Mouse (Mus musculus): ENCODE data around the gene Smoc1. TPM values are rescaled to one million over a fixed set of nuclear protein-coding genes. Genes with fewer than 3 reads are reported as not detected.
A peak's percentile ranks its signal among the peaks of the same experiment; 100 is the strongest.

Gene Smoc1
- polyA plus RNA-seq, 1 experiment from 2014 or later = 19.0 TPM

GRCm38 (mm10) chr12:80995326-80995725, 31.3 kb upstream of the Smoc1 start:
- ATAC-seq (ENCODE audit: low FRiP score) (no peak), DNase-seq (ENCODE audit: low spot score, missing footprints) (no peak)
- Histone ChIP-seq H3K4me2 (no peak overlapping the region), H3K4me3 (ENCODE audit: low read depth, low read length) (no peak overlapping the region), H3K27ac (ENCODE audit: low read depth, low read length) (no peak overlapping the region), H3K36me3 (ENCODE audit: control insufficient read depth, insufficient read depth, low read length) (no peaks in the 10 kb centered on the region), H3K27me3 (ENCODE audit: control insufficient read depth, insufficient read depth, low read length) (no peaks in the 10 kb centered on the region), H3K9ac (ENCODE audit: low read length) (no peak overlapping the region), H3K4me1 (ENCODE audit: control insufficient read depth, insufficient read depth, low read length) (peaks cover 21% of the 10 kb centered on the region), H3K9me3 (ENCODE audit: control insufficient read depth, low read length) (peaks cover 3% of the 10 kb centered on the region; the same call in 1 of the 2 replicates)
- WGBS = 88% methylated on average over 4 of the region's 4 CpGs

DNA sequence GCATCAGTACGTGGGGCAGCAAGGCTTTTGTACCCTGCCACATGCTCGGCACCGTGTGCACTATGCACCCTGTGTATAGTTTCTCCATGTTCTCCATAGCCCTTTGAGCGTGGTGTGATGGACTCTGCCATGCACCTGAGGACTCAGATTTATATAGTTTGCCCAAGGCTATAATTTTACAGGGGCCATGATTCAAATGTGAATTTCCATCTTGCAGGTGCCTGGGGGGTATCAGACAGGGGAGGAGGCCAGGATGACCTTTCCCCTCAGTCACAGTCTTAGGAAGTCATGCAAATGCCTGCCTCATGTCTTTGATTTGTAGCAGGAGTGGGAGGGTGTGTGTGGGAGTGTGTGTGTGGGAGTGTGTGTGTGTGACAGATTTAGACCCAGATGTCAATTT, 29.0 kb upstream of the Smoc1 start:
- no peak for ATAC-seq (ENCODE audit: low FRiP score)
- Histone ChIP-seq H3K9ac (ENCODE audit: low read length) (no peak overlapping the region), H3K4me1 (ENCODE audit: control insufficient read depth, insufficient read depth, low read length) (peaks cover 18% of the 10 kb centered on the region), H3K9me3 (ENCODE audit: control insufficient read depth, low read length) (peaks cover 3% of the 10 kb centered on the region; the same call in 1 of the 2 replicates), H3K27me3 (ENCODE audit: control insufficient read depth, insufficient read depth, low read length) (no peaks in the 10 kb centered on the region), H3K4me2 (no peak overlapping the region), H3K36me3 (ENCODE audit: control insufficient read depth, insufficient read depth, low read length) (no peaks in the 10 kb centered on the region), H3K4me3 (ENCODE audit: low read depth, low read length) (no peak overlapping the region), H3K27ac (ENCODE audit: low read depth, low read length) (no peak overlapping the region)
- WGBS = 76% methylated on average over 4 of the region's 4 CpGs
- peak; percentile 86 for DNase-seq (ENCODE audit: low spot score, missing footprints)

- H3K27me3 ChIP-seq (ENCODE audit: control insufficient read depth, insufficient read depth, low read length) = no peaks in the 10 kb centered on the region
- peak; percentile 97 for DNase-seq (ENCODE audit: low spot score, missing footprints)
- WGBS = 2% methylated on average over 33 of the region's 33 CpGs
- peak overlapping the region; percentile 62 for H3K27ac ChIP-seq (ENCODE audit: low read depth, low read length)
- ATAC-seq (ENCODE audit: low FRiP score) = peak; percentile 90
- 0 out of 2 replicates have a peak, but pooled peaks cover 3% of the 10 kb centered on the region for H3K9me3 ChIP-seq (ENCODE audit: control insufficient read depth, low read length)
- H3K36me3 ChIP-seq (ENCODE audit: control insufficient read depth, insufficient read depth, low read length) = no peaks in the 10 kb centered on the region
- peak overlapping the region; percentile 12; the same call in 1 of the 2 replicates for H3K4me3 ChIP-seq (ENCODE audit: low read depth, low read length)
- H3K4me1 ChIP-seq (ENCODE audit: control insufficient read depth, insufficient read depth, low read length) = peaks cover 22% of the 10 kb centered on the region
- H3K4me2 ChIP-seq = peak overlapping the region; percentile 38
- peak overlapping the region; percentile 50; the same call in 1 of the 2 replicates for H3K9ac ChIP-seq (ENCODE audit: low read length)
Observed at GRCm38 (mm10) chr12:80998528-80999221, 27.9 kb upstream of the Smoc1 start.

- no peak overlapping the region for H3K4me2 ChIP-seq
- no peaks in the 10 kb centered on the region for H3K9me3 ChIP-seq (ENCODE audit: control insufficient read depth, low read length)
- H3K27ac ChIP-seq (ENCODE audit: low read depth, low read length) = no peak overlapping the region
- peaks cover 22% of the 10 kb centered on the region for H3K4me1 ChIP-seq (ENCODE audit: control insufficient read depth, insufficient read depth, low read length)
- no peaks in the 10 kb centered on the region for H3K36me3 ChIP-seq (ENCODE audit: control insufficient read depth, insufficient read depth, low read length)
- no peak overlapping the region for H3K4me3 ChIP-seq (ENCODE audit: low read depth, low read length)
- 85% methylated on average over 4 of the region's 4 CpGs for WGBS
- no peak overlapping the region for H3K9ac ChIP-seq (ENCODE audit: low read length)
- DNase-seq (ENCODE audit: low spot score, missing footprints) (no peak), ATAC-seq (ENCODE audit: low FRiP score) (no peak)
- H3K27me3 ChIP-seq (ENCODE audit: control insufficient read depth, insufficient read depth, low read length) = no peaks in the 10 kb centered on the region
Observed at GRCm38 (mm10) chr12:81000924-81001323, 25.7 kb upstream of the Smoc1 start.

- no peak overlapping the region for H3K4me2 ChIP-seq
Observed at GRCm38 (mm10) chr12:81002841-81003635, 23.6 kb upstream of the Smoc1 start.

GRCm38 (mm10) chr12:81009813-81010212, 16.8 kb upstream of the Smoc1 start:
- H3K4me2 ChIP-seq = peak overlapping the region; percentile 10; the same call in 1 of the 2 replicates
- peaks cover 16% of the 10 kb centered on the region for H3K4me1 ChIP-seq (ENCODE audit: control insufficient read depth, insufficient read depth, low read length)
- DNase-seq (ENCODE audit: low spot score, missing footprints) (no peak), ATAC-seq (ENCODE audit: low FRiP score) (peak; percentile 86)
- no peaks in the 10 kb centered on the region for H3K9me3 ChIP-seq (ENCODE audit: control insufficient read depth, low read length)
- 3% methylated on average over 3 of the region's 3 CpGs for WGBS
- H3K4me3 ChIP-seq (ENCODE audit: low read depth, low read length) = no peak overlapping the region
- no peaks in the 10 kb centered on the region for H3K27me3 ChIP-seq (ENCODE audit: control insufficient read depth, insufficient read depth, low read length)
- H3K36me3 ChIP-seq (ENCODE audit: control insufficient read depth, insufficient read depth, low read length) = no peaks in the 10 kb centered on the region
- H3K9ac ChIP-seq (ENCODE audit: low read length) = peak overlapping the region; percentile 54
- H3K27ac ChIP-seq (ENCODE audit: low read depth, low read length) = peak overlapping the region; percentile 27; the same call in 1 of the 2 replicates

More at GRCm38 (mm10) chr12:81002841-81003635, 23.6 kb upstream of the Smoc1 start:
- no peaks in the 10 kb centered on the region for H3K36me3 ChIP-seq (ENCODE audit: control insufficient read depth, insufficient read depth, low read length)
- H3K9ac ChIP-seq (ENCODE audit: low read length) = no peak overlapping the region
- peaks cover 20% of the 10 kb centered on the region for H3K4me1 ChIP-seq (ENCODE audit: control insufficient read depth, insufficient read depth, low read length)
- ATAC-seq (ENCODE audit: low FRiP score) (no peak), DNase-seq (ENCODE audit: low spot score, missing footprints) (no peak)
- H3K9me3 ChIP-seq (ENCODE audit: control insufficient read depth, low read length) = no peaks in the 10 kb centered on the region
- no peak overlapping the region for H3K4me3 ChIP-seq (ENCODE audit: low read depth, low read length)
- H3K27me3 ChIP-seq (ENCODE audit: control insufficient read depth, insufficient read depth, low read length) = no peaks in the 10 kb centered on the region
- 26% methylated on average over 13 of the region's 13 CpGs for WGBS
- no peak overlapping the region for H3K27ac ChIP-seq (ENCODE audit: low read depth, low read length)

DNA sequence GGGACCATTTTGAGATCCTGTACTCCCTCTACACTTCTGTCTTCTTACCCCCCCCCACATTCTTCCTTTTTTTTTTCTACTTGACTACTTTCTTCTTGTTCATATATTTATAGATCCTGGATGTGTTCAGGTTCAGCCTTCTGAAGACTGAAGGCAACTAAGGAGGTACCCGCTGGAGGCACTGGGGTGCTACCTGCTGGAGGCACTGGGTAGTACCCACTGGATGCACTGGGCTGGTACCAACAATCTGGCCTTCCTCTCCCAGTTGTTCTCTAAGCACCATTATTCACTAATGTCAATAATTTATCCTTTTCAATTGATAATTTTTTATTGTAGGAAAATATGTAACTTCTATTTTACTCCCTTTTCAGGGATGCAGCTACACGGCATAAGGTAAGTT, 14.6 kb upstream of the Smoc1 start:
- ATAC-seq (ENCODE audit: low FRiP score) = no peak
- no peak for DNase-seq (ENCODE audit: low spot score, missing footprints)
- no peak overlapping the region for H3K27ac ChIP-seq (ENCODE audit: low read depth, low read length)
- H3K4me1 ChIP-seq (ENCODE audit: control insufficient read depth, insufficient read depth, low read length) = peaks cover 16% of the 10 kb centered on the region
- H3K27me3 ChIP-seq (ENCODE audit: control insufficient read depth, insufficient read depth, low read length) = no peaks in the 10 kb centered on the region
- H3K4me2 ChIP-seq = no peak overlapping the region
- 94% methylated on average over 2 of the region's 2 CpGs for WGBS
- H3K4me3 ChIP-seq (ENCODE audit: low read depth, low read length) = no peak overlapping the region
- no peaks in the 10 kb centered on the region for H3K36me3 ChIP-seq (ENCODE audit: control insufficient read depth, insufficient read depth, low read length)
- no peak overlapping the region for H3K9ac ChIP-seq (ENCODE audit: low read length)
- H3K9me3 ChIP-seq (ENCODE audit: control insufficient read depth, low read length) = no peaks in the 10 kb centered on the region

DNA sequence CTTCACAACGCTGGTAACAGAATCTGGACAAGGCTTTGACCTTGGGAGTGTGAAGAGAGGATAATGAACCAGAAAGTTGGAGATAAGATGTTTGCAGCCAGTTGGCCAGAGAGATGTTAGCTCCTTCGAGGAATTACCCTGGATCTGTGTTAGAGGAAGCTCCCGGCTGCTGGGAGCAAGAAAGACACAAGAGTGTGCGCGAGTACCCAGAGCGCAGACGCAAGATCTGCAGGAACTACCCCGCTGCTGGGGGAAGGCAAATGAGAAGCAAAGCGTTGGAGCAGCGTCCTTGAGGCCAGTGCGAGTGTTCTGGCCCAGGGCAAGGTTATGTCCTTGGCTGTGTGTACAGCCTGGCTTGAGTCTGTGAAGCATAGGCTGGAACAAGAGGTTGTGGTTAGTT, 13.1 kb upstream of the Smoc1 start:
- no peaks in the 10 kb centered on the region for H3K27me3 ChIP-seq (ENCODE audit: control insufficient read depth, insufficient read depth, low read length)
- no peaks in the 10 kb centered on the region for H3K36me3 ChIP-seq (ENCODE audit: control insufficient read depth, insufficient read depth, low read length)
- H3K27ac ChIP-seq (ENCODE audit: low read depth, low read length) = no peak overlapping the region
- H3K4me1 ChIP-seq (ENCODE audit: control insufficient read depth, insufficient read depth, low read length) = peaks cover 16% of the 10 kb centered on the region
- ATAC-seq (ENCODE audit: low FRiP score) = no peak
- no peak overlapping the region for H3K4me2 ChIP-seq
- 81% methylated on average over 11 of the region's 11 CpGs for WGBS
- no peak for DNase-seq (ENCODE audit: low spot score, missing footprints)
- H3K4me3 ChIP-seq (ENCODE audit: low read depth, low read length) = no peak overlapping the region
- no peaks in the 10 kb centered on the region for H3K9me3 ChIP-seq (ENCODE audit: control insufficient read depth, low read length)
- H3K9ac ChIP-seq (ENCODE audit: low read length) = no peak overlapping the region

DNA sequence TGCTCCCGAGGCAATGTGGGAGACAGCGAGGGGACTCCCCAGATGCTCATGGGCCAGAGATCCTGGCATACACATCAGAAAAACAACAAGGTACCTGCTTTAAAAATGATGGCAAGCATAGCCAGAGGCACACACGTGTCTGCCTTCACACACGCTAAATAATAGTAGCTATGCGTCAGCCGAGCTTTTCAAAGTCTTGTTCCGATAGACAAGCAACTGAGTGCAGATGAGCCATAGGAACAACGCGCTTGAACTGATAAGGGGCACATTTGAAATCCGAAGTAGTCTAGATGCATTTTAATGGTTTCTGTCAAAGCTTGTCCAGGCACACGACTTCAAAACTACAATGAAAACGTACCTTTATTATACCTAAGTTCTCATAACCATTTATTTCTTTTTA, 9.0 kb upstream of the Smoc1 start:
- no peak for DNase-seq (ENCODE audit: low spot score, missing footprints)
- Histone ChIP-seq H3K4me1 (ENCODE audit: control insufficient read depth, insufficient read depth, low read length) (no peaks in the 10 kb centered on the region), H3K4me3 (ENCODE audit: low read depth, low read length) (no peak overlapping the region), H3K27me3 (ENCODE audit: control insufficient read depth, insufficient read depth, low read length) (no peaks in the 10 kb centered on the region), H3K36me3 (ENCODE audit: control insufficient read depth, insufficient read depth, low read length) (no peaks in the 10 kb centered on the region), H3K9me3 (ENCODE audit: control insufficient read depth, low read length) (no peaks in the 10 kb centered on the region), H3K4me2 (no peak overlapping the region), H3K9ac (ENCODE audit: low read length) (no peak overlapping the region), H3K27ac (ENCODE audit: low read depth, low read length) (no peak overlapping the region)
- WGBS = 94% methylated on average over 12 of the region's 12 CpGs
- no peak for ATAC-seq (ENCODE audit: low FRiP score)

Measured in midbrain, embryonic 11.5 days (tissue).